Mouse (Mus musculus): ENCODE results near the gene Frmd4b.

GRCm38 (mm10) chr6:97321156-97321555 lies 296.2 kb downstream of the Frmd4b start:
- TF ChIP-seq CTCF (IDR thresholded peaks at IDR 0.05; ENCODE audit: low read depth, low read length) = no peak
- TF ChIP-seq GATA1 (IDR thresholded peaks at IDR 0.05; ENCODE audit: borderline replicate concordance, low read length) = no peak
- TF ChIP-seq POLR2AphosphoS5 (IDR thresholded peaks at IDR 0.05; ENCODE audit: insufficient replicate concordance, low read depth, low read length) = no peak
- no peak for TF ChIP-seq TAL1 (conservative IDR thresholded peaks at IDR 0.05; ENCODE audit: low read depth, low read length)
- TF ChIP-seq GATA2 (IDR thresholded peaks at IDR 0.05; ENCODE audit: borderline replicate concordance, low read depth, low read length) = no peak
